Mouse (Mus musculus) MEL (cell line): Measurements from ENCODE around the gene Arnt2. TPM values are rescaled to one million over a fixed set of nuclear protein-coding genes. Genes with fewer than 3 reads are reported as not detected.

Experiments used
- DNase-seq: peaks from one replicate; pipeline ENCODE4 v3.0.0; 2011; ENCODE audit warnings: low read depth, low spot score
- H3K27ac ChIP-seq: 2 replicates; pipeline ENCODE4 v1.5.1; 2012; ENCODE audit warnings: low read depth, mild to moderate bottlenecking, control low read depth, low read length, moderate library complexity; ENCODE audit not compliant: control insufficient read depth
- H3K27me3 ChIP-seq, 2 experiments: fragments of 150-350 bp in 1 of 2; sonication (generic) in 1 of 2; 2 replicates each; pipeline ENCODE4 v1.6.1; 2012; ENCODE audit warnings: low read length in 2 of 2, mild to moderate bottlenecking in 2 of 2, improper control_type of control experiment in 1 of 2, moderate library complexity in 1 of 2; ENCODE audit not compliant: insufficient read depth in 2 of 2, control insufficient read depth in 1 of 2
- H3K36me3 ChIP-seq, 2 experiments: 2 replicates each; pipeline ENCODE4 v1.6.1; 2012 to 2014; ENCODE audit warnings: low read length in 2 of 2, improper control_type of control experiment in 1 of 2, inconsistent platforms in 1 of 2, mild to moderate bottlenecking in 1 of 2; ENCODE audit not compliant: insufficient read depth in 2 of 2, control insufficient read depth in 1 of 2
- H3K4me1 ChIP-seq, 2 experiments: fragments of 150-350 bp in 1 of 2; sonication (generic) in 1 of 2; 2 replicates each; pipeline ENCODE4 v1.6.1; 2012; ENCODE audit warnings: low read length in 2 of 2, improper control_type of control experiment in 1 of 2, mild to moderate bottlenecking in 1 of 2; ENCODE audit not compliant: insufficient read depth in 2 of 2, control insufficient read depth in 1 of 2
- H3K4me3 ChIP-seq, 2 experiments: fragments of 150-350 bp in 1 of 2; sonication (generic) in 1 of 2; 2 replicates each; pipeline ENCODE4 v1.5.1; 2012; ENCODE audit warnings: low read depth in 2 of 2, low read length in 2 of 2, mild to moderate bottlenecking in 2 of 2, moderate library complexity in 2 of 2, control low read depth in 1 of 2, improper control_type of control experiment in 1 of 2; ENCODE audit not compliant: control insufficient read depth in 1 of 2, insufficient read depth in 1 of 2
- H3K79me2 ChIP-seq: 2 replicates; pipeline ENCODE4 v1.6.1; 2012; ENCODE audit warnings: mild to moderate bottlenecking, low read length, moderate library complexity; ENCODE audit not compliant: control insufficient read depth, poor library complexity, insufficient read depth
- H3K9ac ChIP-seq: 2 replicates; pipeline ENCODE4 v1.6.1; 2012; ENCODE audit warnings: low read depth, mild to moderate bottlenecking, control low read depth, low read length, moderate library complexity; ENCODE audit not compliant: control insufficient read depth, poor library complexity, severe bottlenecking
- H3K9me3 ChIP-seq: fragments of 150-350 bp; sonication (generic); replicated peaks from 2 replicates; pipeline ENCODE4 v1.6.1; 2012; ENCODE audit warnings: mild to moderate bottlenecking, low read length, improper control_type of control experiment, moderate library complexity; ENCODE audit not compliant: insufficient read depth
- CHD1 ChIP-seq: IDR thresholded peaks from 2 replicates; pipeline ENCODE4 v1.6.1; 2012; ENCODE audit warnings: low read depth, mild to moderate bottlenecking, inconsistent platforms, low read length, improper control_type of control experiment
- CHD2 ChIP-seq: IDR thresholded peaks from 2 replicates; pipeline ENCODE4 v1.6.1; 2011; ENCODE audit warnings: low read length, improper control_type of control experiment
- E2F4 ChIP-seq: IDR thresholded peaks from 2 replicates; pipeline ENCODE4 v1.6.1; 2011; ENCODE audit warnings: low read depth, low read length, improper control_type of control experiment, borderline replicate concordance
- ELF1 ChIP-seq: IDR thresholded peaks from 2 replicates; pipeline ENCODE4 v1.6.1; 2014; ENCODE audit warnings: low read depth, mild to moderate bottlenecking, inconsistent platforms, low read length, improper control_type of control experiment, moderate library complexity
- ETS1 ChIP-seq: IDR thresholded peaks from 2 replicates; pipeline ENCODE4 v1.6.1; 2012; ENCODE audit warnings: low read depth, mild to moderate bottlenecking, inconsistent platforms, low read length, improper control_type of control experiment, moderate library complexity
- GABPA ChIP-seq: IDR thresholded peaks from 2 replicates; pipeline ENCODE4 v1.6.1; 2012; ENCODE audit warnings: low read depth, mild to moderate bottlenecking, inconsistent platforms, low read length, improper control_type of control experiment, moderate library complexity
- GATA1 ChIP-seq: IDR thresholded peaks from 2 replicates; pipeline ENCODE4 v1.6.1; 2011; ENCODE audit warnings: low read depth, low read length, improper control_type of control experiment
- JUND ChIP-seq: IDR thresholded peaks from 2 replicates; pipeline ENCODE4 v1.6.1; 2011; ENCODE audit warnings: low read depth, mild to moderate bottlenecking, improper control_type of control experiment, low read length
- MAFK ChIP-seq: IDR thresholded peaks from 2 replicates; pipeline ENCODE4 v1.6.1; 2011; ENCODE audit warnings: low read depth, mild to moderate bottlenecking, low read length, improper control_type of control experiment, borderline replicate concordance
- NELFE ChIP-seq: IDR thresholded peaks from 2 replicates; pipeline ENCODE4 v1.6.1; 2011; ENCODE audit warnings: low read depth, low read length, improper control_type of control experiment
- NRF1 ChIP-seq: IDR thresholded peaks from 2 replicates; pipeline ENCODE4 v1.6.1; 2014; ENCODE audit warnings: low read depth, mild to moderate bottlenecking, inconsistent platforms, low read length, improper control_type of control experiment, moderate library complexity; ENCODE audit not compliant: poor library complexity, insufficient read depth, severe bottlenecking
- POLR2AphosphoS2 ChIP-seq: IDR thresholded peaks from 2 replicates; pipeline ENCODE4 v1.6.1; 2011; ENCODE audit warnings: low read length, improper control_type of control experiment
- POLR2AphosphoS5 ChIP-seq: IDR thresholded peaks from 2 replicates; pipeline ENCODE4 v1.6.1; 2012; ENCODE audit warnings: low read depth, borderline replicate concordance, mild to moderate bottlenecking, inconsistent platforms, low read length, moderate library complexity, mixed read lengths
- RAD21 ChIP-seq: IDR thresholded peaks from 2 replicates; pipeline ENCODE4 v1.6.1; 2011; ENCODE audit warnings: mild to moderate bottlenecking, low read depth, low read length, improper control_type of control experiment
- TAL1 ChIP-seq: IDR thresholded peaks from 2 replicates; pipeline ENCODE4 v1.6.1; 2012; ENCODE audit warnings: mild to moderate bottlenecking, inconsistent platforms, low read length, moderate library complexity, mixed read lengths
- TBP ChIP-seq: IDR thresholded peaks from 2 replicates; pipeline ENCODE4 v1.8.0; 2011; ENCODE audit warnings: low read depth, low read length, improper control_type of control experiment
- ZC3H11A ChIP-seq: IDR thresholded peaks from 2 replicates; pipeline ENCODE4 v1.6.1; 2012; ENCODE audit warnings: low read depth, mild to moderate bottlenecking, inconsistent platforms, low read length, improper control_type of control experiment
- polyA plus RNA-seq, 2 experiments: library from polyadenylated mRNA; stranded (reverse) in 1 of 2; unstranded in 1 of 2; fragments of >175 nt in 1 of 2; fragments of >200 nt in 1 of 2; gene quantifications; 2 replicates each; pipeline versions ENCODE4 v1.2.1 to v1.2.4; 2012; ENCODE audit warnings: low replicate concordance in 2 of 2, low read depth in 1 of 2; ENCODE audit not compliant: insufficient read length in 2 of 2, insufficient read depth in 1 of 2, missing spikeins in 1 of 2
- total RNA-seq: library from RNA; depleted of rRNA; stranded (reverse); fragments of 300-350 nt; gene quantifications from 2 replicates; pipeline ENCODE4 v1.2.3, GENCODE M21; 2012

Arnt2 gene
- total and polyA plus RNA-seq, 3 experiments, result not detected

GRCm38 (mm10) chr7:84432151-84432550 is 22.2 kb upstream of the Arnt2 start:
- TF ChIP-seq RAD21 (no peak), GABPA (no peak), NRF1 (no peak), TBP (no peak), ELF1 (no peak), GATA1 (no peak)
- DNase-seq, result no peak
- H3K79me2 ChIP-seq, result no peaks in the 10 kb centered on the region

GRCm38 (mm10) chr7:84427221-84427620 is 17.2 kb upstream of the Arnt2 start:
- H3K4me1 ChIP-seq, result no peaks in the 10 kb centered on the region
- no peaks in the 10 kb centered on the region for H3K27me3 ChIP-seq
- no peak for TF ChIP-seq E2F4
- TF ChIP-seq ELF1, result no peak
- TF ChIP-seq NELFE, result no peak
- no peak for TF ChIP-seq TAL1
- no peak for TF ChIP-seq MAFK
- TF ChIP-seq TBP, result no peak
- TF ChIP-seq ETS1, result no peak
- TF ChIP-seq CHD1, result no peak
- TF ChIP-seq JUND, result no peak
- TF ChIP-seq ZC3H11A, result no peak
- TF ChIP-seq NRF1, result no peak
- no peak for TF ChIP-seq GATA1
- no peak for TF ChIP-seq POLR2AphosphoS2
- TF ChIP-seq POLR2AphosphoS5, result no peak
- no peak for TF ChIP-seq CHD2
- H3K79me2 ChIP-seq, result no peaks in the 10 kb centered on the region
- no peaks in the 10 kb centered on the region for H3K9me3 ChIP-seq
- H3K36me3 ChIP-seq, result no peaks in the 10 kb centered on the region
- DNase-seq, result no peak
- H3K27ac ChIP-seq, result no peak overlapping the region
- no peak overlapping the region for H3K4me3 ChIP-seq
- no peak overlapping the region for H3K9ac ChIP-seq

More at GRCm38 (mm10) chr7:84432151-84432550, 22.2 kb upstream of the Arnt2 start:
- H3K27ac ChIP-seq, result no peak overlapping the region
- H3K4me3 ChIP-seq, result no peak overlapping the region
- H3K27me3 ChIP-seq, result no peaks in the 10 kb centered on the region
- no peaks in the 10 kb centered on the region for H3K36me3 ChIP-seq
- H3K4me1 ChIP-seq, result no peaks in the 10 kb centered on the region
- H3K9me3 ChIP-seq, result no peaks in the 10 kb centered on the region
- no peak overlapping the region for H3K9ac ChIP-seq
